Mouse (Mus musculus): ENCODE results near the gene Zfp651.

- TF ChIP-seq GATA1 (IDR thresholded peaks at IDR 0.05; ENCODE audit: borderline replicate concordance, low read length) (no peak), FLI1 (IDR thresholded peaks at IDR 0.05; ENCODE audit: low read length) (no peak)
These were observed at the start of gene Zfp651 for GRCm38 (mm10) chr9:121759091-121760081.

Data from megakaryocyte, embryonic 14.5 days (primary cell).